Mouse (Mus musculus) brain, embryonic 14.5 days (tissue): ENCODE results near the gene Ephb4.

ENCODE experiments used
- CTCF ChIP-seq: fragments of 200-500 bp; IDR thresholded peaks from 2 replicates; pipeline ENCODE4 v1.5.1; 2012; ENCODE audit warnings: inconsistent platforms, mild to moderate bottlenecking, moderate library complexity, borderline replicate concordance; ENCODE audit not compliant: insufficient read depth, insufficient read length; ENCODE audit errors: extremely low read depth
- POLR2A ChIP-seq: fragments of 200-500 bp; IDR thresholded peaks from 2 replicates; pipeline ENCODE4 v1.6.1; 2012; ENCODE audit warnings: mild to moderate bottlenecking, inconsistent platforms, borderline replicate concordance; ENCODE audit not compliant: poor library complexity, insufficient read depth, insufficient read length, severe bottlenecking; ENCODE audit errors: extremely low read depth

DNA sequence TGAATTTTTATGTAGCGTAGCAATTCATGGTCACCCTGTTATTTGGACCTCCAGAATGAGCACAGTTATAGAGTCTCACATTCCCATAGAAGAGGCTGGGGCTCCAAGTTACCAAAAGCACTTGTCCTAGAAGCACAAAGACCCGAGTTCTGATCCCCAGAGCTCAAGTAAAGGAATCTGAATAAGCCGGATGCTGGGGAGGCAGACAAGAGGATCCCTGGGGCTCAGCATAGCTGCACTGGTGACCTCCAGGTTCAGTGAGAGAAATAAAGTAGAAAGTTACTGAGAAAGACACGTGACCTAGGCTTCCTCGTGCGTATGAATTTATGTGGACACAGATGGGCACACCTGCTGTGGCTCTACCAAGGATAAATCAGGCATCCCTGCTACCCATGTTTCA lies 14.8 kb upstream of the Ephb4 start:
- TF ChIP-seq POLR2A = no peak
- TF ChIP-seq CTCF = no peak
